Mouse (Mus musculus) right cerebral cortex, postnatal 25 days (tissue): ENCODE data around the gene Stoml1.

Experiments
- DNase-seq: peaks from one replicate; pipeline ENCODE4 v3.0.0; 2022

Stoml1 gene

DNA sequence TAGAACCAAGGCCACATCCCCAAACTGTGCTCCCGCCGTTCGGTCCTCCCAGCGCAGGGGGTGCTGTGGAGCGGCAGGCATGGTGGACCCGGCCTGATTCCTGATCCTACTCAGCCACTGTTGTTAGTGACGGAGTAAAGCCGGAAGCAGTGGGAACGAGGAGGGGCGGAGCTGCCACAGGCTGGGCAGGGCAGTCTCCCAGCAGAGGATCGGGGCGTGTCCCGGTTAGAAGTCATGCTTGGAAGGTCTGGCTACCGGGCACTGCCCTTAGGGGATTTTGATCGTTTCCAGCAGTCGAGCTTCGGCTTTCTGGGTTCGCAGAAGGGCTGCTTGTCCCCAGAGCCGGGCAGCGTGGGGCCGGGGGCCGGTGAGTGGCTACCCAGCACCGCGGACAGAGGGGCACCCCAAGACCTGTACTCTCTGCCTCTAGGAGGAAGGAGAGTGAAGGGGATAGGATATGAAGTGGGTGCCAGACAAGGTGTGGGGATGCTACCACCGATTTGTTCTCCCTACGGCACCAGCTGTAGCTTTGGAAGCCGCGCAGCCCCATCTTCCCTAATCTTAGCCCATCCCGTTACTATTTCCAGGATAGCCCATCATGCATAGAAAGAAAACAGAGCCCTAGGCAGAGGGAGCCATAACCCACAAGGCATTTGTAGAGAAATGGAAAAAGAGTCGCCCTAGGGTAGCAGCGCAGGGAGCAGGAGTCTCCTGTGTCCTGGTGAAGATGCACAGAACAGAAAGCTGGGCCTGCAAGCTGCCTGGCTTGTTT, at the start of gene Stoml1:
TSS of gene Stoml1 (plus strand) at position 132 of the 772 bp plus-strand sequence.
- DNase-seq, result peak; percentile 91

- peak; percentile 27 for DNase-seq
Measured at GRCm38 (mm10) chr9:58203516-58204447, 49.2 kb upstream of the Stoml1 start, which contains the start of the genes Islr and Islr2. Islr (minus strand) TSS chr9:58204306. Islr2 (minus strand) TSS chr9:58204319.

DNA sequence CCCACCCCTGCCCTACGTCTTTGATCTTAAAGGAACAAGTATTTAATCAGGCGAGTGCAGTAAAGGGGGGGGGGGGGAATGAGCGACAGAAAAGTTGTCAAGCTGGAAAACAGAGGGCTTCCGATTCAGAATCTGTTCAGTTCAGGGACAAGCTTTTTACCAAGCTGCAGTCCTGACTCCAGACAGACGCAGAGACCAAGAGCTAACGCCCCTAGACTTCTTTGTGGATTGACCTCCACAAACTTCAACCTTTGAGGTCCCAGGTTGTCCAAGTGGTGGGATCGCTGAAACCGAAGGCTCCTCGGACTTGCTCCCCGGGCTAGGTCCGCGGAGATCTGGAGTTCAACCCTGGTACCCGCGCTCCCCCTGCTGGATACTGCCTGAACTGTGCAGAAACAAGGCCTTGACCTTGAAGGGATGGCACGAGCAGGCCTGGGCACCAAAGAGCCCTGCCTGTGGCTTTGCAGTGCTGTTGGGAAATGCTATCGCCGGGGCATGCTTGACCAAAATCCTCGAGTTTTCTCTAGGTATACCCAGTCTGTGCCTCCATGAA, 48.4 kb upstream of the Stoml1 start:
- peak; percentile 83 for DNase-seq

- DNase-seq, result no peak
Measured at GRCm38 (mm10) chr9:58206013-58206412, 47.0 kb upstream of the Stoml1 start.

DNA sequence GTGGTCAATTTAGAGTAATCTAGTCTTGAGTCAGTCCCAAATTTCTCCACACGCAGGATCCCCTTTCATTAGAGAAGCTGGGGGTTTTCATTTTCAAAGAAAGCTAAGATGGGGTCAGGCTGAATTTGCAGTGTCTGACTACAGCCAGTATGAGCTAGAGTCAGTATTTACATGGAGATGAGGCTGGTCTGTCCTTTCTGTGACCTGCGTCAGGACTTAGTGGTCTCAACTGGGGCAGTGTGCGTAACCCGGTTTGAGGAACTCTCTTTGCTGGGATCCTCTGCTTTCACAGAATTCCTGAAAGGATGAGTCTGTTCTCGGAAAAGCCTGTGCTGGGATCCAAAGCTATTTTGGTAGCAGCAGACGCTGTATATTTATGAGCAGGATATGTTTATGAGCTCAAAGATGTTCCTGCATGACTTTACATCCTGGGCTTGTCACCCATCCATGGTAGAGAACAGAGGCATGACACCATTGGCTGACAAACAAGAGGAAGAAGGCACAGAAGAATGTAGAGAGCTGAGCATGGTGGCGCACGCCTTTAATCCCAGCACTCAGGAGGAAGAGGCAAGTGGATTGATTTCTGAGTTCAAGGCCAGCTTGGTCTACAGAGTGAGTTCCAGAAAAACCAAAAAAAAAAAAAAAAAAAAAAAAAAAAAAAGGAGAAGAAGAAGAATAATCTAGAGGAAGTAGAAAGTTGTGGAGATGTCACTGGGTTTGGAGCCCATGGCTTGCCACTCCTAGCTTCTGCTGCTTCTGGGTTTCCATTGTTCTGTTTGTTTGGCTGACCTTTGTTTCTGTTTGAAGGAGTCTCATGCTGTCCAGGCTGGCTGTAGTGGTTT, 43.3 kb upstream of the Stoml1 start:
- no peak for DNase-seq

DNA sequence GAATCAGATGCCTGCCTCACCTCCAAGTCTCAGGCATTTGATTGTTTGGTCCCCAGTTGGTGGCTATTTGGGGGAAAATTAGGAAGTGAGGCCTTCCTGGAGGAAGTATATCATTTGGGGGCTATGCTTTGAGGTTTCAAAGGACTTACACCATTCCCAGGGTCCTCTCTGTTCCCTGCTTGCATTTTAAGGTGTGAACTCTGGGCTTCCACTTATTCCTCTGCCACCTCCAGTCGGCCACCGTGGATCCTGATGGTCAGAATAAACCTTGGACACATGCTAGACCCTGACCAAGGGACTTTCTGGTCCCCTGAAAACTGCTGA, 42.7 kb upstream of the Stoml1 start:
- DNase-seq, result no peak

- DNase-seq, result no peak
Measured at GRCm38 (mm10) chr9:58213377-58213776, 39.6 kb upstream of the Stoml1 start.

- no peak for DNase-seq
Measured at GRCm38 (mm10) chr9:58213865-58214264, 39.1 kb upstream of the Stoml1 start.

- no peak for DNase-seq
Measured at GRCm38 (mm10) chr9:58214519-58215180, 38.3 kb upstream of the Stoml1 start.

DNA sequence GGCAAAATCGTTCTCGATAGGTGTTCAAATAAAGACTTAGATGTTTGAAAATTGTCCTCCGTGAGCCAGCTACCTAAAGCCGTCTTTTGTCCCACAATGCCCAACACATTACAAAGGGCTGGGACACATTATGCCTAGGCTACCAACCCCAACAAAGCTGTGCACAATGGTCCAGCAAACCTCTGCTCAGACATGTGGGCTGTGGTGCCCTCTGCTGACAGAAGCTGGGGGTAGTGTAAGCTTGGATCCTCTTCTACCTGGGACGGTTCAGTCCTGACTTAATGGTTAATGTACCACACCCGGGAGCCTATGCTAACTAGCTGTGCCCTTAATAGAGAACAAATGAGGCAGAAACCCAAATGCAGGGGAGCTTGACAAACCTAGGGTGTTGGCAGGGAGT, 36.6 kb upstream of the Stoml1 start:
- peak; percentile 27 for DNase-seq

DNA sequence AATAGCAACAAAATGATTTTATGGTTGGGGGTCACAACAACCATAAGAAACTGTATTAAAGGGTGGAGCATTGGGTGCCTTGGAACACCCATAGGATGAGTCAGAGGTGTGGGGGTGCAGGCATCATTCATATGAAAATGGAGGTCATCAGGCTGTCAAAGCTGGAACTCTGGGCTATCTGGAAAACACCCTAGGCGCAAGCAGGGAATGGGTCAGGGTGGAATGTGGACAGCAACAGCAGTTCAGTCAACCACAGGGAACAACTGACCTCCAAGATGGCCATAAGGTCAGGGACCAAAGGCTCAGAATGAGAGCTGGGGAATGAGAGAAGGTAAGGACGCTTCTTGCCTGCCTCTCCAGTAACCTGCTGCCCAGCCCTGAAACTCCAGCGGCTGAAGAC, 34.4 kb upstream of the Stoml1 start:
- no peak for DNase-seq

- DNase-seq, result no peak
Measured at GRCm38 (mm10) chr9:58220218-58220903, 32.6 kb upstream of the Stoml1 start.

- no peak for DNase-seq
Measured at GRCm38 (mm10) chr9:58224356-58224755, 28.6 kb upstream of the Stoml1 start.

DNA sequence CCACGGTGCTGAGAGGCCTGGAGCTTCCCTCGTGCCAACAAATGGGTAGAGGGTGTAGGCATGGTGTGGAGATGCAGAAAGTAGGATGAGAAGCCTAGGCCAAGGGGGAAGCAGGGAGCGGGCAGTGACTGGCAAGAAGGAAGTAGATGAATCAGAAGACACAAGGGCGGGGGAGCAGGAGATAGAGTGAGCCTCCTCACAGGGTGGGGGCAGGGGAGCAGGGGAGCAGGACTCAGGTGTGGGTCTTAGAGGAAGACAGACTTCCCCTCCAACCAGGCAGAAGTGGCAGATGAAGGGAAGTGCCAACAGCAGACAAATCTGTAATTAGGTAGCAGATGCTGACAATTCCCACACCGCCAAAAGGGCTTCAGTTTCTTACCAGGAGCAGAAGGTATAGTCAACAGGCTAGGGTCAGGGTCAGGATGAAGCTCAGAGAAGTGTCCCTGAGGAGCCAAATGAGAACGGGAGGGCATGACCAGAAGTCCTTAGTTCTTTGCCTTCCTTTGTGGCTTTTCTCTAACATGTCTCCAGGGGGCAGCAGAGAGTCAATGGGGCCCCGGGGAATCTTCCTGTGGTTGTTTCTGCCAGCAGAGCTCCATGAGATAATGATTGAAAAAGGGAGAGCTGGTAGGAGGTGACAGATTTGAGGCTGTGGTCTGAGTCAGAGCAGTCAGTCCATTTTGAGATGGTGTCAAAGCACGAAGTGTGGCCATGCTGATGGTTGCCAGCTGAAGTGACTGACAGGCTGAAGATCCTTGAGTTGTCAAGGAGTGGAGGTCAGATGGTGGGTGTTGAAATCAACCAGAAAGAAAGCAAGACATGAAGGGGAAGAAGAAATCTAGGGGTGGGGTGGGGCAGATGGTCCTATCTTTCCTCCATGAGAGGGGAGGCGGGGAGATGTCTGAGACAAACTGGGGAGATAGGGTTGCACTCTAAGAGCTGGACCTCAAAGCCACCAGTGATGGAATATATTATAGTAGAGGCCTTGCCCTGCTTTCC, 26.8 kb upstream of the Stoml1 start:
- peak; percentile 23 for DNase-seq

GRCm38 (mm10) chr9:58228777-58229466, 24.0 kb upstream of the Stoml1 start:
- no peak for DNase-seq

- DNase-seq, result no peak
Measured at GRCm38 (mm10) chr9:58231746-58232145, 21.2 kb upstream of the Stoml1 start.

- no peak for DNase-seq
Measured at GRCm38 (mm10) chr9:58232374-58232773, 20.6 kb upstream of the Stoml1 start.

GRCm38 (mm10) chr9:58234502-58235015, 18.4 kb upstream of the Stoml1 start:
- DNase-seq, result no peak

DNA sequence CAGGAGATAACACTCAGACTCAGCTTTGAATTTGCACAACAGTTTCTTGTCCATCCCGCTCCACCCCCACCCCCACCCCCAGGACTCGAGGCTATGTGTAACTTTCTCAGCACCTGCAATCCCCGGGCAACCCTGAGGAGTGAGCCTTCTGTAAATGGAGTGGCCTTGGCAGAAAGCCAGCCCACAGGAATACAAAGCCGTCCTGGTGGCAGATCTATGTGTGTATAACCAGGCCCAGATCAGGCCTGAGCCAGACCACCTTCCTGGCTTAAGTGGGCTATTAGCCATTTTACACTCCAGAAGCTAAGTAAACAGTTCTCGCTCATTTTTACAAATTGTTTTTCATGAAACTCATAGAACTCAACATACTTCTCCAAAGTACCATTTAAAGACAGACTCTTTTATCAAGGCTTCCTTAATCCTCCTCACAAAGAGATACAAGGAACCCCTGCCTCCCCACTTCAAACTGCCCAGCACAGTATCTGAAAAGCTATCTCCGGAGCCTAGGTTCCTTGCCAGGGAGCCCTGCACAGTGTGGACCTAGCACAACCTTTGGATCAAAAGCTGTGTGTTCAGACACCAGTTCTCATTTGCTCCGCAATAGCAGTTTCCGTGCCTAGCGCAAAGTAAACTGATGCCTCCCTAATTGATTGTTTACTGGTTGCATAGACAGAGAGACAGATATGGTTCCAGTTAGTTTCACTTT, 11.0 kb upstream of the Stoml1 start:
- no peak for DNase-seq
